Mouse (Mus musculus): ENCODE measurements around the gene Samd14.

Gene Samd14

DNA sequence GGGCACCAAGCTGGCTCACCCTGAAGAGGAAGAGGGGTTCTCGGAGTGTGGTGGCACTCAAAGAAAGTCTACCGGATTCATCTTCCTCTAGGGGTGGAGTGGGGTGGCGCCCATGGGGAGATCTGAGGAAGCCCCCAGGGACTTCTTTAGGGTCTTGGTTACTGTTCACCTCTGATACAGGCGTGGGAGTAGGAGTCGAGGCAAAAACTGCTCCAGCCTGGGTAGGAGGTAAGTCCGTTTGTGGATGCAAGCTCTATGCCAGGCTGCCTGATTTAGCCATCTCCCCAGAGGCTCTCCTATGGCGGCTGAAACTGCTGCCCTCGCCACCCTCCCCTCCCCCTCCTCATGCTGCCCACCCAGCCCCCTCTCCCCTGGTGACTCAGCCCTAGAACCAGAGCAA, 62.5 kb downstream of the Samd14 start:
- DNase-seq (ENCODE audit: low read depth, low spot score) = no peak

DNA sequence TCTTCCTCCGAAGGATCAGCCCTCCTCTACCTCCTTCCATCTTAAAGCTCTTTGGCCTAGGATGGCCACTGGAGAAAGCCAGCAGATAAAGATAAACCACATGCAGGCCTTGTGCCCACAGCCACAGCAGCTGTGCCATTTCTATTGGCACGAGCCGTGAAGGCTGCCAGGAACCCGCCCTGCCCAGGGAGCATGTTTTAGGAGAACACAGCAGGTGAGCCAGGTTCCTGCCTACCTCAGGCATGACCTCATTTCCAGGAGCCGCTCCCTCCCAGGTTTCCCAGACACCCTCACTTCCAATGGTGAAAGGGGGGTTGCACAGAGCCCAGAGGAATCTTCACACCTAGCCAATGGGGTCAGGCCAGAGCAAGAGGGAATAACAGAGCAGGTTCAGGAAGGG, 63.1 kb downstream of the Samd14 start:
- peak; percentile 86 for DNase-seq (ENCODE audit: low read depth, low spot score)

DNA sequence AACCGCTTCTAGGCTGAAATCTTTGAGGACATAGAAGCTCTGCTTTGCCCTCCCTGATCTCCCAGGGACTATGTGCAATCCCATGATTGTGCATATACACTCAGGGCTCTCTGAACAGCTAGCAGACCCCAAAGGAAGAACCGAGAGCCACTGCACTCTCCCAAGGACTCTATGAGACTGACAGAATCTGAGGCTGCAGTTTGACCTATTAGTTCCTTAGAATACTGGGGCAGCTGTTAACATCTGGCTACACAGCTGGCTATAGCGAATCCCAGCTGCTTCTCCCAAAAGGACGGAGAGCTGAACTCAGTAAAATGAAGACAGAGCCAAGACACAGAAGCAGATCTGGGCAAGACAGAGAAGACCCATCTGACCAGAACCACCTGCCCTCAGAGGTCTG, 64.2 kb downstream of the Samd14 start:
- no peak for DNase-seq (ENCODE audit: low read depth, low spot score)

DNA sequence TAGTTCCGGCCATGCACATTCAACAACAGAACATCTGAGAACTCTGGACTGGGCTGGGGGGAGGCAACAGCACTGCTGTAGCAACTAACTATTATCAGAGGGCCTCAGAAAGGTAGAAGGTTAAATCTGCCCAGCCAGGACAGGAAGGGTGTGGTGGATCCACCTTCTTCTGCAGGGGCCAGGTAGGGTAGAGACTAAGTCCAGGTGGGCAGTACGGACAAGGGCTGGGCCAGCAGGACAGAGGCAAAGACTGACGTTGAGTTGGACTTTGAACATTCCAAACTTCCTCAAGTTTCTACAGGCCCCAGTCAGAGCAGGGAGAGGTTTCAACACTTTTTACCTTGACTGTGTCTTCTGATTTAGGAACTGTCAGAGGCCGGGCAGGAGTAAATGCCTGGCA, 65.0 kb downstream of the Samd14 start:
- DNase-seq (ENCODE audit: low read depth, low spot score) = no peak

DNA sequence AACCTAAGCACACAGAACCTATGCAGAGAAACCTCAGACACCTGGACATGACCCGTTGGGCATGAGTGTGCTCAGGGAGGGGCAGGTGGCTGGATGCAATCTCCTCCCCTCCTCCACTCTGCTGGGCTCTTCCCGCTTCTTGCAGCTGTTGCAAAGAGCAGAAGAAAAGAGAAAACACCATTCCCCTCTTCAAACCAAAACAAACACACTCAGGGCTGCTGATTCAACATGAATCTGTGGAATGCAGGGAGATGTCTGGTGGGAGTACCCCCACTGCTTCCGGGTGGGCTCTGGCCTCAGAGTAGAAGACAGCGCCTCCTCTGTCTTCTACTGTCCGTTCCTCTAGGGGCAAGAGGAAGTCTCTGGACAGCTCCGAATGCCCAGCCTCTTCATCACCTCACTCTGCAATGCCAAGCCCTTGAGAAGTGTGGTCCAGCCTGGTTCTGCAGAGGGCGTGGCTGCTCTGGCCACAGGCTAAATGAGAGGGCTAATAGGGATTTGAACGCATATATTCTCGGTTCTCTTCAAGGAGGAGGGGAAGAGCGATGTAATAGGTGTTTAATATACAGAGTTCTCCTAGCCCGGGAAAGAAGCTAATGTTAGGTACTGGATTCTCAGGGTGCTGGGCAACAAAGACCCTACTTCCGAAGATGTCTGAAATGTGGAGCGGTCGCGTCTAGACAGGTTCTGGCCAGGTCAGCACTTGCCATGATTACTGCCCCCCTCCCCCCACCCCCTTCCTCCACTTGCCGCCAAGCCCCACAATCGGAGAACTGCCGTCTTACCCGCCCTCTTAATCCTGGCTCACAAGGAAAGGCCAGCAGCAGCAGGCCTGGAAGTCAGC, 65.7 kb downstream of the Samd14 start:
- peak; percentile 40 for DNase-seq (ENCODE audit: low read depth, low spot score)

Measured in brain, adult 2 months (tissue).